ENCODE assay signal across 18 mouse cellular contexts in genomic region chr11:57933065-57933464, GRCm38 (mm10).
DNase-seq lines count a peak whose midpoint lies in the region; ATAC-seq and TF ChIP-seq lines count a peak whose summit lies in the region.
"Had no signal": no experiment of that assay in that cellular context is flagged by ENCODE, and none has a peak within 500 bp of the region (broad histone marks: within the 10 kb centered on the region; RNA-seq: fewer than 3 reads in every experiment).

No protein-coding gene starts in this region.

- H3K9me3 ChIP-seq in heart, embryonic 10.5 days = no peaks in the 10 kb centered on the region
- H3K9me3 ChIP-seq in liver, postnatal 0 days (ENCODE audit: low read length) = no peaks in the 10 kb centered on the region
- H3K9me3 ChIP-seq in ES-Bruce4 (replicated peaks; ENCODE audit: control insufficient read depth, insufficient read depth, low read length, poor library complexity, severe bottlenecking) = no peaks in the 10 kb centered on the region
- H3K9me3 ChIP-seq in liver, embryonic 12.5 days (replicated peaks) = no peaks in the 10 kb centered on the region
- H3K9me3 ChIP-seq: embryonic facial prominence, embryonic 13.5 days; forebrain, embryonic 12.5 days; hindbrain, embryonic 13.5 days; stomach, embryonic 15.5 days had no signal

- no peaks in the 10 kb centered on the region for H3K36me3 ChIP-seq in heart, embryonic 10.5 days
- no peaks in the 10 kb centered on the region for H3K36me3 ChIP-seq in liver, postnatal 0 days (replicated peaks; ENCODE audit: insufficient read depth, low read length)
- H3K36me3 ChIP-seq in ES-Bruce4 (ENCODE audit: control insufficient read depth, insufficient read depth, low read length, poor library complexity, severe bottlenecking) = no peaks in the 10 kb centered on the region
- no peaks in the 10 kb centered on the region for H3K36me3 ChIP-seq in liver, embryonic 12.5 days
- H3K36me3 ChIP-seq: embryonic facial prominence, embryonic 13.5 days; forebrain, embryonic 12.5 days; hindbrain, embryonic 13.5 days; stomach, embryonic 15.5 days had no signal

- ATAC-seq in liver, postnatal 0 days = no peak
- ATAC-seq in liver, embryonic 12.5 days = peak; percentile 24; the same call in 1 of the 2 replicates

- H3K4me2 ChIP-seq in liver, postnatal 0 days (ENCODE audit: low read depth, low read length) = no peak overlapping the region
- no peak overlapping the region for H3K4me2 ChIP-seq in liver, embryonic 12.5 days
- H3K4me2 ChIP-seq: embryonic facial prominence, embryonic 13.5 days; forebrain, embryonic 12.5 days; hindbrain, embryonic 13.5 days; stomach, embryonic 15.5 days had no signal

- TF ChIP-seq POLR2A in ES-Bruce4 (IDR thresholded peaks at IDR 0.05; ENCODE audit: insufficient read depth, low read length) = no peak

- H3K4me3 ChIP-seq in heart, embryonic 10.5 days = no peak overlapping the region
- H3K4me3 ChIP-seq in liver, postnatal 0 days (ENCODE audit: low read depth, low read length) = no peak overlapping the region
- no peak overlapping the region for H3K4me3 ChIP-seq in ES-Bruce4 (ENCODE audit: low read depth, low read length)
- H3K4me3 ChIP-seq in liver, embryonic 12.5 days = no peak overlapping the region
- H3K4me3 ChIP-seq: embryonic facial prominence, embryonic 13.5 days; forebrain, embryonic 12.5 days; hindbrain, embryonic 13.5 days; megakaryocyte, embryonic 14.5 days; stomach, embryonic 15.5 days had no signal

- peak overlapping the region; percentile 44 for H3K27ac ChIP-seq in heart, embryonic 10.5 days
- H3K27ac ChIP-seq in liver, postnatal 0 days (ENCODE audit: low read depth) = no peak overlapping the region
- H3K27ac ChIP-seq in ES-Bruce4 (ENCODE audit: insufficient read depth, low read length) = no peak overlapping the region
- no peak overlapping the region for H3K27ac ChIP-seq in liver, embryonic 12.5 days
- H3K27ac ChIP-seq: embryonic facial prominence, embryonic 13.5 days; forebrain, embryonic 12.5 days; hindbrain, embryonic 13.5 days; stomach, embryonic 15.5 days had no signal

- peaks cover 44% of the 10 kb centered on the region for H3K4me1 ChIP-seq in heart, embryonic 10.5 days
- peaks cover 3% of the 10 kb centered on the region; the same call in 1 of the 2 replicates for H3K4me1 ChIP-seq in liver, postnatal 0 days (ENCODE audit: insufficient read depth)
- H3K4me1 ChIP-seq in ES-Bruce4 (ENCODE audit: control insufficient read depth, insufficient read depth, low read length) = no peaks in the 10 kb centered on the region
- H3K4me1 ChIP-seq in liver, embryonic 12.5 days = peaks cover 21% of the 10 kb centered on the region

- DNase-seq in heart, embryonic 10.5 days (ENCODE audit: low spot score) = no peak
- no peak for DNase-seq in heart, postnatal 14 days
- DNase-seq in liver = peak; percentile 30
- DNase-seq in liver, postnatal 0 days = no peak
- no peak for DNase-seq in adrenal gland, adult 2 months
- no peak for DNase-seq in natural killer cell, adult 2 months (ENCODE audit: low spot score in 2 of 2)
- DNase-seq: adrenal gland, postnatal 14 days; cerebellum, adult 9-11 months; kidney, adult 8-10 months; lung, adult 18-20 months; thymus, postnatal 14 days had no signal

- 2% methylated on average over 5 of the region's 5 CpGs for WGBS in heart, embryonic 10.5 days
- 14% methylated on average over 5 of the region's 5 CpGs for WGBS in liver, postnatal 0 days (ENCODE audit: insufficient replicate concordance)
- 10% methylated on average over 5 of the region's 5 CpGs for WGBS in liver, embryonic 12.5 days (ENCODE audit: insufficient replicate concordance)

- no peak for TF ChIP-seq CTCF in liver, postnatal 0 days (IDR thresholded peaks at IDR 0.05; ENCODE audit: low read depth)
- peak; percentile 11 for TF ChIP-seq CTCF in ES-Bruce4 (IDR thresholded peaks at IDR 0.05; ENCODE audit: low read depth, low read length)

- intact Hi-C loops in heart, postnatal 14 days (cut with DNase I) = loop anchor here (5.0 kb wide), 2 partner anchors 386 to 456 kb away; no protein-coding TSS in a partner anchor

- TF ChIP-seq EP300 in liver, postnatal 0 days (IDR thresholded peaks at IDR 0.05; ENCODE audit: low read depth) = no peak
- no peak for TF ChIP-seq EP300 in ES-Bruce4 (IDR thresholded peaks at IDR 0.05; ENCODE audit: insufficient read depth, low read depth, low read length)

- no peak overlapping the region for H3K9ac ChIP-seq in liver, postnatal 0 days (replicated peaks)
- H3K9ac ChIP-seq in ES-Bruce4 (ENCODE audit: low read depth, poor library complexity, severe bottlenecking) = no peak overlapping the region
- no peak overlapping the region for H3K9ac ChIP-seq in liver, embryonic 12.5 days
- H3K9ac ChIP-seq: embryonic facial prominence, embryonic 13.5 days; forebrain, embryonic 12.5 days; hindbrain, embryonic 13.5 days; stomach, embryonic 15.5 days had no signal

- H3K27me3 ChIP-seq in heart, embryonic 10.5 days (ENCODE audit: insufficient read depth, poor library complexity, severe bottlenecking) = peaks cover 6% of the 10 kb centered on the region
- H3K27me3 ChIP-seq in liver, postnatal 0 days (ENCODE audit: insufficient read depth, low read length) = 0 out of 2 replicates have a peak, but pooled peaks cover 2% of the 10 kb centered on the region
- no peaks in the 10 kb centered on the region for H3K27me3 ChIP-seq in ES-Bruce4 (ENCODE audit: control insufficient read depth, insufficient read depth, low read length, poor library complexity, severe bottlenecking)
- peaks cover 44% of the 10 kb centered on the region for H3K27me3 ChIP-seq in liver, embryonic 12.5 days (replicated peaks)
- H3K27me3 ChIP-seq: stomach, embryonic 15.5 days had no signal
